Mouse (Mus musculus) limb, embryonic 14.5 days (tissue): Measurements from ENCODE around the gene Gm49405. TPM values are rescaled to one million over a fixed set of nuclear protein-coding genes. Genes with fewer than 3 reads are reported as not detected.
A peak's percentile ranks its signal among the peaks of the same experiment; 100 is the strongest.

ENCODE experiments used
- ATAC-seq: fragments of 200-750 bp; cut with Nextera tagmentation; 2 replicates; pipeline ENCODE4 v1.8.0; 2017; ENCODE audit warnings: low read depth, moderate number of reproducible peaks, moderate TSS enrichment; ENCODE audit not compliant: low FRiP score
- DNase-seq: peaks from one replicate; pipeline ENCODE4 v3.0.0-alpha.2; 2015; ENCODE audit warnings: low spot score
- H3K27ac ChIP-seq: fragments of 300-500 bp; sonication (generic); replicated peaks from 2 replicates; pipeline ENCODE4 v1.5.1; 2014; ENCODE audit warnings: low read depth, mild to moderate bottlenecking, low read length, moderate library complexity, mixed read lengths
- H3K27me3 ChIP-seq: fragments of 300-500 bp; sonication (generic); 2 replicates; pipeline ENCODE4 v1.6.1; 2014; ENCODE audit warnings: low read length, mixed read lengths; ENCODE audit not compliant: control insufficient read depth, insufficient read depth
- H3K36me3 ChIP-seq: fragments of 300-500 bp; sonication (generic); 2 replicates; pipeline ENCODE4 v1.6.1; 2014; ENCODE audit warnings: mild to moderate bottlenecking, low read length, moderate library complexity, mixed read lengths; ENCODE audit not compliant: control insufficient read depth, insufficient read depth
- H3K4me1 ChIP-seq: fragments of 300-500 bp; sonication (generic); 2 replicates; pipeline ENCODE4 v1.6.1; 2014; ENCODE audit warnings: antibody characterized with exemption, low read length, mixed read lengths; ENCODE audit not compliant: control insufficient read depth, insufficient read depth
- H3K4me2 ChIP-seq: fragments of 300-500 bp; sonication (generic); replicated peaks from 2 replicates; pipeline ENCODE4 v1.6.1; 2014; ENCODE audit warnings: low read depth, mild to moderate bottlenecking, low read length, moderate library complexity; ENCODE audit not compliant: severe bottlenecking
- H3K4me3 ChIP-seq: fragments of 300-500 bp; sonication (generic); replicated peaks from 2 replicates; pipeline ENCODE4 v1.5.1; 2014; ENCODE audit warnings: low read length
- H3K9ac ChIP-seq: fragments of 300-500 bp; sonication (generic); 2 replicates; pipeline ENCODE4 v1.6.1; 2014; ENCODE audit warnings: mild to moderate bottlenecking, low read depth, low read length, moderate library complexity; ENCODE audit not compliant: severe bottlenecking
- H3K9me3 ChIP-seq: fragments of 300-500 bp; sonication (generic); 2 replicates; pipeline ENCODE4 v1.6.1; 2016; ENCODE audit warnings: low read length; ENCODE audit not compliant: control insufficient read depth
- POLR2A ChIP-seq: fragments of 200-500 bp; IDR thresholded peaks from 2 replicates; pipeline ENCODE4 v1.8.0; 2012; ENCODE audit warnings: inconsistent platforms, mild to moderate bottlenecking, moderate library complexity, borderline replicate concordance; ENCODE audit not compliant: insufficient read depth, insufficient read length; ENCODE audit errors: extremely low read depth
- WGBS: fragments of 180-500 bp; shearing (Covaris S2); extraction: QIAGEN DNeasy Blood & Tissue Kit; methylation state at CpG from one replicate; pipeline ENCODE4 v1.1.7; 2014; 5-methylcytosine and 5-hydroxymethylcytosine counted together
- polyA plus RNA-seq, 2 experiments: library from polyadenylated mRNA; depleted of rRNA in 1 of 2; stranded (reverse) in 1 of 2; unstranded in 1 of 2; fragments of >200 nt; fragmentation: Nextera tagmentation in 1 of 2; extraction: Ambion mirVana in 1 of 2; gene quantifications; 2 replicates each; pipeline versions ENCODE4 v1.2.1 to v1.2.3; 2012 to 2014

The Gm49405 gene
- polyA plus RNA-seq, 2 experiments: 2.3 to 7.0 TPM

DNA sequence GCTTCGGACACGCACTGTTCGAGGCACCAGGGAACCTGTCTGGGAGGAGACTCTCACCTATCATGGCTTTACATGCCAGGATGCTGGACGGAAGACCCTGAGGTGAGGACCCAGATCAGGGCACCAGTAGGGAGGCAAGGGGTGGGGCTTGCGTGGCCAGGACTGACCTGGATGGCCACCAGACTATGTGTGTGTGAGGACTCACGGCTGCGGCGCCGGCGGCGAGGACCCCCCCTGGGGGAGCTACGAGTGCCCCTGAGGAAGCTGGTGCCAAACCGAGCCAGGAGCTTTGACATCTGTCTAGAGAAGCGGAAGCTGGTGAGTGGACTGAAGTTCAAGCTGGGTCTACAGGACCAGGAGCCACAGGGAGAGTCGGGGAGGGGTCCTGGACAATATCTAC, 3.9 kb downstream of the Gm49405 start:
- Histone ChIP-seq H3K4me3 (no peak overlapping the region), H3K4me1 (peaks cover 12% of the 10 kb centered on the region), H3K36me3 (peaks cover 48% of the 10 kb centered on the region), H3K9me3 (no peaks in the 10 kb centered on the region), H3K27ac (no peak overlapping the region), H3K27me3 (no peaks in the 10 kb centered on the region), H3K4me2 (no peak overlapping the region), H3K9ac (no peak overlapping the region)
- DNase-seq (no peak), ATAC-seq (no peak)
- WGBS: 85% methylated on average over 15 of the region's 15 CpGs
- TF ChIP-seq POLR2A: no peak

GRCm38 (mm10) chr19:4005091-4005490, 4.7 kb downstream of the Gm49405 start:
- no peak overlapping the region for H3K4me3 ChIP-seq
- no peak for TF ChIP-seq POLR2A
- peaks cover 55% of the 10 kb centered on the region for H3K36me3 ChIP-seq
- H3K27ac ChIP-seq: no peak overlapping the region
- H3K9me3 ChIP-seq: no peaks in the 10 kb centered on the region
- peaks cover 8% of the 10 kb centered on the region for H3K4me1 ChIP-seq
- no peaks in the 10 kb centered on the region for H3K27me3 ChIP-seq
- no peak overlapping the region for H3K9ac ChIP-seq
- no peak for ATAC-seq
- 89% methylated on average over 9 of the region's 9 CpGs for WGBS
- DNase-seq: no peak
- H3K4me2 ChIP-seq: no peak overlapping the region

DNA sequence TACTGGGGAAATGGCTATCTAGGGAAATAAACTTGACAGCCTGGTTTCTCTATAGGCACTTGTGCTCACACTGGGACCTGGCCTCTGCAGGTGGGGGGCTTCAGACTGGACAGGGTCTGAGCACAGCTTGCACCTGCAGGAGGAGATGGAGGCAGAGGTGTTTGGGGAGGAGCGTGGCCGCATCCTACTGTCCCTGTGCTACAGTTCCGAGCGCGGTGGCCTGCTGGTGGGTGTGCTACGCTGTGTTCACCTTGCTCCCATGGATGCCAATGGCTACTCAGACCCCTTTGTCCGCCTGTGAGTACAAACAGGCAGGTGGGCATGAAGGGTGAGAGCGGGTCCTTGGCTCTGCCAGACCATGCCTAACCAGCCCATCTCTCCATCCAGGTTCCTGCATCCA, 5.5 kb downstream of the Gm49405 start:
- WGBS: 94% methylated on average over 8 of the region's 8 CpGs
- ATAC-seq (no peak), DNase-seq (no peak)
- H3K4me1 ChIP-seq: peaks cover 6% of the 10 kb centered on the region
- TF ChIP-seq POLR2A: no peak
- no peak overlapping the region for H3K9ac ChIP-seq
- H3K4me2 ChIP-seq: no peak overlapping the region
- no peak overlapping the region for H3K27ac ChIP-seq
- no peaks in the 10 kb centered on the region for H3K9me3 ChIP-seq
- H3K27me3 ChIP-seq: no peaks in the 10 kb centered on the region
- no peak overlapping the region for H3K4me3 ChIP-seq
- H3K36me3 ChIP-seq: peaks cover 62% of the 10 kb centered on the region

DNA sequence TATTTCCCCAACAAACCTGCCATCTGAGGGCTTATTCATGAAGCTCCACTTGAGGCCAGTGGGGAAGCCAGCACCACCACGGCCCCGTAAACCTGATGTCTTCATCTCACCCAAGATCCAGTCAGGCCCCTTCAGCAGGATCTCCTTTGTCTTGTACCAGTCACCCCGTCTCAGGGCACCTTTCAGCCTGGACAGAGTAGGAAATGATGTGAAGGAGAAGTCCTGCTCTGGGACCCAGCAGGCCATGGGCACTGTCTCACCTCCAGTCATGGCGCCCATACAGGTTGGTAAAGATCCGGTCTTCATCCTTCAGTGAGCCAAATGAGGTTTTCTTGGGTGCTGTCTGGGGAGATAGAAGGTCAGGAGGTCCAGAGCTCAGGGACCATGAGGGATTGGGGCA, 10.7 kb downstream of the Gm49405 start:
- Histone ChIP-seq H3K9me3 (no peaks in the 10 kb centered on the region), H3K4me2 (no peak overlapping the region), H3K4me1 (peaks cover 8% of the 10 kb centered on the region), H3K36me3 (peaks cover 49% of the 10 kb centered on the region), H3K4me3 (no peak overlapping the region), H3K27ac (no peak overlapping the region), H3K27me3 (no peaks in the 10 kb centered on the region), H3K9ac (no peak overlapping the region)
- 89% methylated on average over 5 of the region's 5 CpGs for WGBS
- DNase-seq (no peak), ATAC-seq (no peak)
- no peak for TF ChIP-seq POLR2A

DNA sequence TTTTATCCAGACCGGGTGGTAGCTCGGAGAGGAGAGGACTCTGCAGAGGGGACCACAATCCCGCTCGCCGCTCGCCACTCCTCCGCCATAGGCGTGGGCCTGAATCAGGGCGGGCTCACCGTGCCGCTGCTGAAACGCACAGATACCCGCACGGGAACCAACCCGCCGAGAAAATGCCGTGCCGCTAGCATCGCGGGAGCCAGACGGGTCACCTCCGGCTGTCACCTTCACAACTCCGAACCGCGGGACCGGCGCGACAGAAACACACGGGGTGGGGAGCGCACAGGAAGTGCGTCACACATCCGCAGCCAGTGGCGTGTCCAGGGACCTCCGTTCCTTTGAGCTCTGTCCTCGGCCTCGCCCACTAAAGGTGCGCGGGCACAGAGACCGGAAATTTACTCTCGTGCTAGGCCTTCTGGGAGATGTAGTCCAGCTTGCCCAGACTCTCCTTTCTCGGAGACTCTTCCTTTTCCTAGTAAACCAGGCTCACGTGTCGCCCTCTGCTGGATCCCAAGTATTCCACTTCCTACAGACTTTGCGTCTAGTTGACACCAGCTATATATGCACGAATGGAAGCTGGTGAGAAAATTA, 12.1 kb downstream of the Gm49405 start, which contains the start of gene Ndufv1:
Gene Ndufv1 (minus strand): TSS at position 375 of the 591 bp plus-strand sequence.
- no peak for TF ChIP-seq POLR2A
- 1% methylated on average over 45 of the region's 45 CpGs for WGBS
- peak within 1 kb of the TSS; percentile 63; the same call in 1 of the 2 replicates for H3K27ac ChIP-seq

More for the DNA sequence above, 12.1 kb downstream of the Gm49405 start, which contains the start of gene Ndufv1:
- no peaks in the 10 kb centered on the region for H3K27me3 ChIP-seq
- DNase-seq (peak; percentile 99), ATAC-seq (peak; percentile 99)
- no peaks in the 10 kb centered on the region for H3K9me3 ChIP-seq
- H3K36me3 ChIP-seq: peaks cover 35% of the 10 kb centered on the region
- peak within 1 kb of the TSS; percentile 89 for H3K4me3 ChIP-seq
- H3K4me1 ChIP-seq: peaks cover 8% of the 10 kb centered on the region
- peak within 1 kb of the TSS; percentile 57 for H3K4me2 ChIP-seq
- peak within 1 kb of the TSS; percentile 73 for H3K9ac ChIP-seq
